Mouse (Mus musculus) heart, postnatal 14 days (tissue): ENCODE measurements around the gene Zfp612. TPM values are rescaled to one million over a fixed set of nuclear protein-coding genes. Genes with fewer than 3 reads are reported as not detected.

Experiments used
- DNase-seq, 2 experiments: peaks; one replicate each; pipeline ENCODE4 v3.0.0; 2021 to 2022
- intact Hi-C: fragments of 180-260 bp; cut with DNase I; formaldehyde crosslinking; loops from one replicate; pipeline ENCODE4 v1.15.1; 2025
- total RNA-seq, 2 experiments: library from RNA; stranded (reverse); gene quantifications; 2 replicates each; pipeline ENCODE4 v1.2.3; 2021

The Zfp612 gene
- total RNA-seq, 2 experiments from 2014 or later: 8.0 to 8.7 TPM

- intact Hi-C loops: no loop called here
- peak in 1 of 2 experiments; percentile 16 for DNase-seq
Observed at GRCm38 (mm10) chr8:110119715-110120114, 40.2 kb downstream of the Zfp612 start.

GRCm38 (mm10) chr8:110130537-110130936 lies 51.0 kb downstream of the Zfp612 start:
- peak; percentile 68 to 80 for DNase-seq
- intact Hi-C loops: loop anchor here (1.0 to 5.0 kb wide), 2 partner anchors 349 to 472 kb away; no protein-coding TSS in a partner anchor

- no peak for DNase-seq
- intact Hi-C loops: loop anchor here (5.0 kb wide), 1 partner anchor 468 kb away; no protein-coding TSS in a partner anchor
Observed at GRCm38 (mm10) chr8:110134236-110134635, 54.7 kb downstream of the Zfp612 start.

GRCm38 (mm10) chr8:110135515-110135914 lies 56.0 kb downstream of the Zfp612 start:
- DNase-seq: no peak
- intact Hi-C loops: no loop called here

- no peak for DNase-seq
- intact Hi-C loops: no loop called here
Observed at GRCm38 (mm10) chr8:110140156-110140555, 60.6 kb downstream of the Zfp612 start.

- intact Hi-C loops: no loop called here
- DNase-seq: no peak
Observed at GRCm38 (mm10) chr8:110140770-110141169, 61.2 kb downstream of the Zfp612 start.

Other genes with a start within 250 kb of the Zfp612 start
- 1 to 10 TPM; 4.9 to 6.4 TPM for gene Phlpp2, start 211.2 kb upstream of the Zfp612 start, total RNA-seq
- gene Marveld3, start 117.5 kb upstream of the Zfp612 start, total RNA-seq: under 1 TPM; 0.29 to 0.31 TPM
- 1 to 10 TPM; 1.3 to 1.6 TPM for gene Tat, start 89.3 kb upstream of the Zfp612 start, total RNA-seq
- gene Chst4, start 40.0 kb upstream of the Zfp612 start, total RNA-seq: 1 to 10 TPM; 4.4 to 5.4 TPM
- not detected for gene Gm21964, start 21.5 kb downstream of the Zfp612 start, total RNA-seq
- not detected for gene Gm17720, start 23.0 kb downstream of the Zfp612 start, total RNA-seq
- gene Calb2, start 88.5 kb downstream of the Zfp612 start, total RNA-seq: not detected
- 1 to 10 TPM; 2.6 to 2.9 TPM for gene Cmtr2, start 135.9 kb downstream of the Zfp612 start, total RNA-seq
- under 1 TPM; 0.07 to 0.24 TPM for gene Hydin, start 187.2 kb downstream of the Zfp612 start, total RNA-seq